Mouse (Mus musculus): Measurements from ENCODE around the gene Gm28053. TPM values are rescaled to one million over a fixed set of nuclear protein-coding genes. Genes with fewer than 3 reads are reported as not detected.

Gene Gm28053
- polyA plus RNA-seq, 1 experiment from 2014 or later, result 3.4 TPM

- Histone ChIP-seq H3K4me1 (no peaks in the 10 kb centered on the region), H3K36me3 (no peaks in the 10 kb centered on the region), H3K9me3 (no peaks in the 10 kb centered on the region), H3K4me2 (no peak overlapping the region), H3K27ac (no peak overlapping the region), H3K9ac (no peak overlapping the region), H3K27me3 (replicated peaks) (no peaks in the 10 kb centered on the region), H3K4me3 (replicated peaks) (no peak overlapping the region)
- 56% methylated on average over 1 of the region's 1 CpGs for WGBS
- ATAC-seq (ENCODE audit: insufficient read depth, low FRiP score, low read depth), result no peak
Observed at GRCm38 (mm10) chr6:48697555-48697930, 20.9 kb upstream of the Gm28053 start.

DNA sequence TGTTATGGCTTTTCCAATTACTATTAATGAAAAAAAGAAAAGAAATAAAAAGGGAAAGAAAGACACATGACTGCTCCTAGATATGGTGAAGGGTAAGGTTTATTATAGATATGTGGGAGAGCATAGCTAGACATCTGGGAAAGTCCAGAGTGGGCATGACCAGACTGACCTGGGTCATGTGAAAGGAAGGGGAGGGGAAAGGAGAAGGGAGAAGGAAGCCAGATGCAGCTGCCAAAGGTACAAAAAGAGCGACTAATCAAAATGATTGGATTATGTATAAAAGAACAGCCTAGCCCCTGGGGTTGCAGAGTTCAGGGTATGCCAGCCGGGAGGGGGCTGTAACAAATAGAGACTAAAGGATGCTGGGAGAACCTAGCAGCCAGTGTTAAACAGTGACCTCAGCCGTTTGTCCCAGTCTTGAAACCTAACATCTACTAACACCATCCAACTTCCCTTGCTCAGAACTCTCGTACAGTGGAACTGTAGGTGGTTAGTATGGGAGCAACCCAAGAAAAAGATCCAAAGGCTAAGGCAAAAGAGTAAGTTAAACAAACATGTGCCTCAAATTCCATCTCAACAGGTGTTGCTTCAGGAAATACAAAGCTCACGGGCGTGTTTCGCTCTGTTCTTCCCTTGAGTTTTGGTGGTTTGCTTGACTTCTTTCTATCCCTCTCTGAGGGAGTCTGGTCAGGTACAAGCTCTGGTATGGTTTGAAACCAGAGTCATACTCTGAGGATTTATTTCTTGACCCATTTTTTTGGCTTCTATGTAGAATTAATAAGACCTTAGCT is 20.1 kb upstream of the Gm28053 start:
- no peak for ATAC-seq (ENCODE audit: insufficient read depth, low FRiP score, low read depth)
- no peak overlapping the region for H3K4me2 ChIP-seq
- H3K4me1 ChIP-seq, result no peaks in the 10 kb centered on the region
- no peak overlapping the region for H3K4me3 ChIP-seq (replicated peaks)
- no peaks in the 10 kb centered on the region for H3K27me3 ChIP-seq (replicated peaks)
- H3K9me3 ChIP-seq, result no peaks in the 10 kb centered on the region
- H3K27ac ChIP-seq, result no peak overlapping the region
- no peaks in the 10 kb centered on the region for H3K36me3 ChIP-seq
- WGBS, result 66% methylated on average over 7 of the region's 7 CpGs
- H3K9ac ChIP-seq, result no peak overlapping the region

DNA sequence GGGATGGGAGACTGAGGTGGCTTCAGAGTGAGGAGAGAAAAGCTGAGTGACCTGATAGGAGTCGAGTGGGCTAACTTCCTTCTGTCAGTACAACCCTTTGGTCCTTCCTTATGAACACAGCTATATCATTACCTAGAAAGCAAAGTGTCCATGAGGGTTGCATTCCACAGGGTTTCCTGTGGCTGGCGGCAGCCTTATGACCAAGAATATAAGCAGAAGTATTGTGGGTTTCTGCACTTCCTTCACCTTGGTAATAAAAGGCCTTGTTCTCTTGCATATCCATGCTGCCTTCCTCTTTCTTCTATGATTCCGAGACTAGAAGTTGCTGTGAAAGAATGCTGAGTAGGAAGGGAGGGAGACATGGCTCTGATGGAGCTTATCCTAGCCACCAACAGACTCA is 19.5 kb upstream of the Gm28053 start:
- Histone ChIP-seq H3K9ac (no peak overlapping the region), H3K27ac (no peak overlapping the region), H3K9me3 (no peaks in the 10 kb centered on the region), H3K4me2 (no peak overlapping the region), H3K27me3 (replicated peaks) (no peaks in the 10 kb centered on the region), H3K36me3 (no peaks in the 10 kb centered on the region), H3K4me1 (no peaks in the 10 kb centered on the region), H3K4me3 (replicated peaks) (no peak overlapping the region)
- ATAC-seq (ENCODE audit: insufficient read depth, low FRiP score, low read depth), result no peak
- WGBS, result 71% methylated on average over 3 of the region's 3 CpGs

GRCm38 (mm10) chr6:48700251-48701075 is 17.9 kb upstream of the Gm28053 start:
- no peak overlapping the region for H3K9ac ChIP-seq
- ATAC-seq (ENCODE audit: insufficient read depth, low FRiP score, low read depth), result no peak
- H3K4me2 ChIP-seq, result no peak overlapping the region
- WGBS, result 44% methylated on average over 5 of the region's 5 CpGs
- H3K27me3 ChIP-seq (replicated peaks), result no peaks in the 10 kb centered on the region
- H3K27ac ChIP-seq, result peak overlapping the region; percentile 46; the same call in 1 of the 2 replicates
- no peaks in the 10 kb centered on the region for H3K9me3 ChIP-seq
- H3K4me1 ChIP-seq, result no peaks in the 10 kb centered on the region
- no peak overlapping the region for H3K4me3 ChIP-seq (replicated peaks)
- H3K36me3 ChIP-seq, result no peaks in the 10 kb centered on the region

GRCm38 (mm10) chr6:48702146-48702545 is 16.3 kb upstream of the Gm28053 start:
- Histone ChIP-seq H3K9ac (no peak overlapping the region), H3K4me2 (no peak overlapping the region), H3K27ac (no peak overlapping the region), H3K9me3 (no peaks in the 10 kb centered on the region), H3K4me1 (no peaks in the 10 kb centered on the region), H3K27me3 (replicated peaks) (no peaks in the 10 kb centered on the region), H3K4me3 (replicated peaks) (no peak overlapping the region), H3K36me3 (no peaks in the 10 kb centered on the region)
- ATAC-seq (ENCODE audit: insufficient read depth, low FRiP score, low read depth), result no peak
- 85% methylated on average over 7 of the region's 7 CpGs for WGBS

DNA sequence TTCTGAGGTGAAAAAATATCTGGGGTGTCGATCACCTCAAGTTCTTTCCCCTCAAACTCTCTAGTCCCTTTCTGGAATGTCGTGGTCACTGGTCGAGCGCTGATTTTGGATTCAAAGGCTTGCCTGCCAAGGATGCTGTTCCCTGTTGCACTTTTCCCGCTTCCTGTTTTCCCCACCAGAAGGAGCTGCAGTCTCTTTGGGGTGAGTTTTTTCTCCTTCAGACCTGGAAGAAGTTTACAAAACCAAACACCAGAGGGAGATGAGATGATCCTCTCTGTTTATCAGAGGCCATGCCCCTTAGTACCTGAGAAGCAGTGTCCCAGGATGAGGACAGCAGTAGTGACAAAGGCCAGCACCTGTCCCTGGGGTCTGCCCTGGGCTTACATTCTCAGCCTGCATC is 15.8 kb upstream of the Gm28053 start:
- no peak overlapping the region for H3K27ac ChIP-seq
- no peaks in the 10 kb centered on the region for H3K9me3 ChIP-seq
- no peaks in the 10 kb centered on the region for H3K27me3 ChIP-seq (replicated peaks)
- 59% methylated on average over 5 of the region's 5 CpGs for WGBS
- H3K4me1 ChIP-seq, result no peaks in the 10 kb centered on the region
- ATAC-seq (ENCODE audit: insufficient read depth, low FRiP score, low read depth), result no peak
- H3K4me2 ChIP-seq, result no peak overlapping the region
- no peaks in the 10 kb centered on the region for H3K36me3 ChIP-seq
- H3K4me3 ChIP-seq (replicated peaks), result no peak overlapping the region
- no peak overlapping the region for H3K9ac ChIP-seq

- H3K4me1 ChIP-seq, result no peaks in the 10 kb centered on the region
- H3K9ac ChIP-seq, result no peak overlapping the region
- no peak overlapping the region for H3K4me3 ChIP-seq (replicated peaks)
- H3K9me3 ChIP-seq, result no peaks in the 10 kb centered on the region
- no peak overlapping the region for H3K27ac ChIP-seq
- H3K27me3 ChIP-seq (replicated peaks), result no peaks in the 10 kb centered on the region
- no peak overlapping the region for H3K4me2 ChIP-seq
- H3K36me3 ChIP-seq, result no peaks in the 10 kb centered on the region
- no peak for ATAC-seq (ENCODE audit: insufficient read depth, low FRiP score, low read depth)
Observed at GRCm38 (mm10) chr6:48704146-48704545, 14.3 kb upstream of the Gm28053 start.

- no peak overlapping the region for H3K9ac ChIP-seq
- H3K4me3 ChIP-seq (replicated peaks), result no peak overlapping the region; the same call in 1 of the 2 replicates
- peak overlapping the region; percentile 10; the same call in 1 of the 2 replicates for H3K4me2 ChIP-seq
- no peaks in the 10 kb centered on the region for H3K4me1 ChIP-seq
- no peaks in the 10 kb centered on the region for H3K9me3 ChIP-seq
- no peaks in the 10 kb centered on the region for H3K36me3 ChIP-seq
- no peak for ATAC-seq (ENCODE audit: insufficient read depth, low FRiP score, low read depth)
- 49% methylated on average over 3 of the region's 3 CpGs for WGBS
- no peaks in the 10 kb centered on the region for H3K27me3 ChIP-seq (replicated peaks)
- H3K27ac ChIP-seq, result no peak overlapping the region
Observed at GRCm38 (mm10) chr6:48706130-48706529, 12.3 kb upstream of the Gm28053 start.

DNA sequence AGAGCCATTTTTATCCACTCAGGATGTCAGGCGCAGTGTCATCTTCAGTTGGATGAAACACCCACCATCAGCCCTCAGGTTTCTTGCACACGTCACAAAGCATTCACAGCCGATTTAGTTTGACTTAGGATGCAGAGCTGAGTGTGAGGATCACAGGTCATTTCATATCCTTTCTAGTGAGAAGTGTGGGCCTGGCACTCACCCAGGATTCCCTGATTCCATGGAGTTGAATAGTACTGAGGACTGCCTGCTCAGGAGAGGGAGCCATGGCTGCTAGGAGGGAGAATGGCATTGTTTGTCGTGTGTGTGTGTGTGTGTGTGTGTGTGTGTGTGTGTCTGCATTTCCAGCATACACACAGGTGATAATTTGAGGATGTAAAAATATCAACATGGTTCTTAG is 1.9 kb downstream of the Gm28053 start:
- H3K9ac ChIP-seq, result no peak overlapping the region
- no peak for ATAC-seq (ENCODE audit: insufficient read depth, low FRiP score, low read depth)
- no peaks in the 10 kb centered on the region for H3K27me3 ChIP-seq (replicated peaks)
- H3K4me2 ChIP-seq, result no peak overlapping the region
- no peaks in the 10 kb centered on the region for H3K9me3 ChIP-seq
- 82% methylated on average over 4 of the region's 4 CpGs for WGBS
- no peak overlapping the region for H3K4me3 ChIP-seq (replicated peaks)
- no peaks in the 10 kb centered on the region for H3K4me1 ChIP-seq
- H3K27ac ChIP-seq, result no peak overlapping the region
- no peaks in the 10 kb centered on the region for H3K36me3 ChIP-seq

GRCm38 (mm10) chr6:48723468-48723867 is 5.1 kb downstream of the Gm28053 start:
- Histone ChIP-seq H3K9me3 (no peaks in the 10 kb centered on the region), H3K4me2 (no peak overlapping the region), H3K4me3 (replicated peaks) (no peak overlapping the region), H3K27me3 (replicated peaks) (no peaks in the 10 kb centered on the region), H3K4me1 (no peaks in the 10 kb centered on the region; the same call in 1 of the 2 replicates), H3K27ac (no peak overlapping the region), H3K36me3 (no peaks in the 10 kb centered on the region), H3K9ac (no peak overlapping the region)
- no peak for ATAC-seq (ENCODE audit: insufficient read depth, low FRiP score, low read depth)
- 79% methylated on average over 8 of the region's 8 CpGs for WGBS

DNA sequence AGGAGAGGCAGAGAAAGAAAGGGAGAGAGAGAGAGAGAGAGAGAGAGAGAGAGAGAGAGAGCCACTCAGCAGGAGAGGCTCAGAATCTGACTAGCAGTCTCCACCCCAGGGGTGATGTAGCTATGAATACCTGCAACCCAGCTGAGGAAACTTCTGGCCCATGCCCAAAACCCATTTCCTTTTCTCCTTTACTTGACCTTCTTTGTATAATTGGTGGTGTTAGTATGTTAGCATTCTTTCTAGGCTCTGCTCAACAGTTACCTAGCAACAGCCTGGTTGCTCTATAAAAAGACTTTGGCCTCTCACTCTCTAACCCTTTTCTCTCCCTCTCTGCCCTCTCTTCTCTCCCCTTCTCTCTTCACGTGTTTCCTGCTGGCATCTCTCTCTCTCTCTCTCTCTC is 7.1 kb downstream of the Gm28053 start:
- H3K9ac ChIP-seq, result no peak overlapping the region
- no peaks in the 10 kb centered on the region; the same call in 1 of the 2 replicates for H3K4me1 ChIP-seq
- no peaks in the 10 kb centered on the region for H3K27me3 ChIP-seq (replicated peaks)
- H3K27ac ChIP-seq, result no peak overlapping the region
- ATAC-seq (ENCODE audit: insufficient read depth, low FRiP score, low read depth), result peak; percentile 66; the same call in 1 of the 2 replicates
- 0% methylated on average over 1 of the region's 1 CpGs for WGBS
- no peaks in the 10 kb centered on the region for H3K9me3 ChIP-seq
- no peak overlapping the region for H3K4me2 ChIP-seq
- H3K36me3 ChIP-seq, result no peaks in the 10 kb centered on the region
- no peak overlapping the region for H3K4me3 ChIP-seq (replicated peaks)

- H3K27me3 ChIP-seq (replicated peaks), result no peaks in the 10 kb centered on the region
- H3K4me2 ChIP-seq, result no peak overlapping the region
- H3K27ac ChIP-seq, result no peak overlapping the region
- H3K36me3 ChIP-seq, result no peaks in the 10 kb centered on the region
- no peaks in the 10 kb centered on the region for H3K9me3 ChIP-seq
- ATAC-seq (ENCODE audit: insufficient read depth, low FRiP score, low read depth), result no peak
- no peaks in the 10 kb centered on the region; the same call in 1 of the 2 replicates for H3K4me1 ChIP-seq
- H3K9ac ChIP-seq, result no peak overlapping the region
- WGBS, result 93% methylated on average over 5 of the region's 5 CpGs
- no peak overlapping the region for H3K4me3 ChIP-seq (replicated peaks)
Observed at GRCm38 (mm10) chr6:48727761-48728160, 9.4 kb downstream of the Gm28053 start.

All from stomach, embryonic 15.5 days (tissue).